Mouse (Mus musculus) small intestine, adult 10 weeks (tissue): ENCODE measurements around the gene Gm49340. TPM values are rescaled to one million over a fixed set of nuclear protein-coding genes. Genes with fewer than 3 reads are reported as not detected.

Experiments used
- polyA plus RNA-seq: library from polyadenylated mRNA; stranded (reverse); fragments of 350-450 nt; fragmentation: Illumina TruSeq; extraction: RNeasy Lipid Tissue Mini Kit (QIAGEN cat#74804); gene quantifications from one replicate; pipeline ENCODE4 v1.2.3, GENCODE M21; 2014; ENCODE audit warnings: low replicate concordance

The Gm49340 gene
- not detected for polyA plus RNA-seq

DNA sequence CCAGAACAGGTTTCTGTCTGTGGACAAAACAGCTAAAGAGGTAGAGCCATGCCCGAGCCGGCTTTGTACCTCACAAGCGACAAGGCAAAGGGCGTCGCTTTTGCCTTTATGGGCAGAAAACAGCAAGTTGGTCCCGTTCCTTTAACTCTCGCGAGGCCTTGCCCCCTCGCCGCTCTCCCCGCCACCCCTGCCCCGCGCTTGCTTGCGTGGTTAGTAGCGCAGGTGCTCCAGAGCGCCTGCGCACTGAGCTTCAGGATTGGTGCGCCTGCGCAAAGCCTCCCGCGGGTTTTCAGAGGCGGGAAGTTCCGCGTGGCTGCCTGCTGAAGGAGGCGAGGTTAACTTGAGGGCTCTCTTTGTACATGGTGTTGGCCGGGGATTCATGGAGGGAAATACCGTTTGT is at the start of gene Gm49340, which contains the start of the genes Aspa and Spata22:
TSS of gene Gm49340 (plus strand) at position 300 of the 400 bp plus-strand sequence.
TSS of gene Aspa (minus strand) at position 155 of the 400 bp plus-strand sequence.
TSS of gene Spata22 (plus strand) at position 300 of the 400 bp plus-strand sequence.

DNA sequence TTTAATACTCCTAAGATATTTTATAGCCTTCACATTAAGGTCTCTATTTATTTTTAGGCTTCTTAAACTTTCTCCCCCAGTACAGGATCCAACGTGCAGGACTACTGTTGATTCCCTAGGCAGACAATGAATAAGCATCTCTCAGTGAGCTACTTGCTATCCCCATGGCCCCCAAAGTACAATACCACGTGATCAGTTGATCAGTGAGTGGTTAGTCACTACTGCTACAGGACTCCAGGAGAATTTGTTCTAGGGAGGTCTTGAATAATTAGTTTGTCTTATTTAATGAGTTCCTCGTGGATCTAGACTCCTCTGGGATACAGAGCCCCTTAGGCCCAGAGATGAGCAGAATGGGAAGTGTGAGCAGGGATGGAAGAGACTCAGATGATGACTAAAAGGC is 20.9 kb downstream of the Gm49340 start, which contains the start of gene Olfr20:
TSS of gene Olfr20 (plus strand) at position 301 of the 400 bp plus-strand sequence.

GRCm38 (mm10) chr11:73370946-73371345 is 41.4 kb downstream of the Gm49340 start, which contains the start of gene Olfr376:
Olfr376 (plus strand) TSS chr11:73371246.

DNA sequence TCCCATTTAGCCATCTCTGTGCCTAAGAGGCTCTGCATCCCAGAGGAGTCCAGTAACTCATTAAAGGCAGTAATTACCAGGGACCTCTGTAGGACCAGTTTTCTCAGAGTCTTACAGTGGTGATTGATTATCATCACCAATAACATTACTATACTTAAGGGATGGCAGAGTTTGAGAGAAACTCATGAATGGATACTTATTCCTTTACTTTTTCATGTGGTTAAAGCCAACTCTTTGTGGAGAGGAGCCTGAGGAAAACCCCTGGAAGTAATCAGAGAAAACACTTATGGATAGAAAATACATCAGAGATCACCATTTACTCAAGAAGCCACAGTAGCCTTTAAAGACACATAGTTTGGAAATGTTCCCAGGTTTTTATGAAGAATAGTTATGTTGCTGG is 70.0 kb downstream of the Gm49340 start, which contains the start of gene Olfr1:
TSS of gene Olfr1 (minus strand) at position 101 of the 400 bp plus-strand sequence.

Other genes starting within 250 kb of the Gm49340 start
- 4.9 TPM for gene Itgae, start 239.2 kb upstream of the Gm49340 start, polyA plus RNA-seq
- gene Haspin, start 191.4 kb upstream of the Gm49340 start, polyA plus RNA-seq, result 6.0 TPM
- not detected for gene P2rx5, start 169.3 kb upstream of the Gm49340 start, polyA plus RNA-seq
- 23.2 TPM for gene Emc6, start 152.7 kb upstream of the Gm49340 start, polyA plus RNA-seq
- 62.9 TPM for gene Tax1bp3, start 152.7 kb upstream of the Gm49340 start, polyA plus RNA-seq
- 12.0 TPM for gene Ctns, start 130.7 kb upstream of the Gm49340 start, polyA plus RNA-seq
- 10.2 TPM for gene Shpk, start 130.3 kb upstream of the Gm49340 start, polyA plus RNA-seq
- not detected for gene Trpv1, start 95.4 kb upstream of the Gm49340 start, polyA plus RNA-seq
- 0.33 TPM for gene Trpv3, start 62.4 kb upstream of the Gm49340 start, polyA plus RNA-seq
- gene Aspa, start 145 bp upstream of the Gm49340 start, polyA plus RNA-seq, result 438 TPM
- gene Spata22, start within 50 bp of the Gm49340 start, polyA plus RNA-seq, result 1.3 TPM
- not detected for gene Olfr20, start 21.0 kb downstream of the Gm49340 start, polyA plus RNA-seq
- gene Olfr376, start 41.5 kb downstream of the Gm49340 start, polyA plus RNA-seq, result not detected
- gene Olfr1, start 69.9 kb downstream of the Gm49340 start, polyA plus RNA-seq, result not detected
- gene Olfr378, start 98.7 kb downstream of the Gm49340 start, polyA plus RNA-seq, result not detected
- not detected for gene Olfr380, start 127.8 kb downstream of the Gm49340 start, polyA plus RNA-seq
- gene Olfr381, start 161.9 kb downstream of the Gm49340 start, polyA plus RNA-seq, result not detected
- not detected for gene Olfr382, start 187.5 kb downstream of the Gm49340 start, polyA plus RNA-seq